Mouse (Mus musculus): ENCODE data around the gene Nuak2.

- TF ChIP-seq CTCF (IDR thresholded peaks at IDR 0.05; ENCODE audit: extremely low read depth, insufficient read length, insufficient replicate concordance, low read depth, low read length) (no peak), POLR2A (IDR thresholded peaks at IDR 0.05; ENCODE audit: low read depth, low read length) (no peak)
Observed at GRCm38 (mm10) chr1:132354234-132354633, 38.3 kb downstream of the Nuak2 start.
